Mouse (Mus musculus): ENCODE data around the gene C1qtnf1.
A peak's percentile ranks its signal among the peaks of the same experiment; 100 is the strongest.

The C1qtnf1 gene

GRCm38 (mm10) chr11:118410479-118410878, 17.5 kb upstream of the C1qtnf1 start:
- DNase-seq (ENCODE audit: low read depth, low spot score), result no peak

- no peak for DNase-seq (ENCODE audit: low read depth, low spot score)
These were observed 16.7 kb upstream of the C1qtnf1 start for GRCm38 (mm10) chr11:118411271-118411670.

GRCm38 (mm10) chr11:118412601-118413000, 15.4 kb upstream of the C1qtnf1 start:
- no peak for DNase-seq (ENCODE audit: low read depth, low spot score)

- DNase-seq (ENCODE audit: low read depth, low spot score), result no peak
These were observed 14.9 kb upstream of the C1qtnf1 start for GRCm38 (mm10) chr11:118413055-118413454.

- DNase-seq (ENCODE audit: low read depth, low spot score), result no peak
These were observed 13.7 kb upstream of the C1qtnf1 start for GRCm38 (mm10) chr11:118414270-118414669.

- no peak for DNase-seq (ENCODE audit: low read depth, low spot score)
These were observed 12.4 kb upstream of the C1qtnf1 start for GRCm38 (mm10) chr11:118415630-118416029.

- DNase-seq (ENCODE audit: low read depth, low spot score), result no peak
These were observed 12.0 kb upstream of the C1qtnf1 start for GRCm38 (mm10) chr11:118416046-118416445.

- DNase-seq (ENCODE audit: low read depth, low spot score), result no peak
These were observed 10.5 kb upstream of the C1qtnf1 start for GRCm38 (mm10) chr11:118417496-118417895.

GRCm38 (mm10) chr11:118418442-118418833, 9.6 kb upstream of the C1qtnf1 start:
- DNase-seq (ENCODE audit: low read depth, low spot score), result no peak

- peak; percentile 98 for DNase-seq (ENCODE audit: low read depth, low spot score)
These were observed 9.0 kb upstream of the C1qtnf1 start, which contains the start of gene Cant1 for GRCm38 (mm10) chr11:118418834-118419504. TSS of gene Cant1 (minus strand) at chr11:118419086.

- DNase-seq (ENCODE audit: low read depth, low spot score), result no peak
These were observed 7.7 kb upstream of the C1qtnf1 start for GRCm38 (mm10) chr11:118420261-118420660.

GRCm38 (mm10) chr11:118423266-118423971, 4.6 kb upstream of the C1qtnf1 start:
- peak; percentile 83 for DNase-seq (ENCODE audit: low read depth, low spot score)

GRCm38 (mm10) chr11:118424621-118425335, 3.2 kb upstream of the C1qtnf1 start:
- no peak for DNase-seq (ENCODE audit: low read depth, low spot score)

- DNase-seq (ENCODE audit: low read depth, low spot score), result no peak
These were observed 1.2 kb upstream of the C1qtnf1 start for GRCm38 (mm10) chr11:118426765-118427164.

- no peak for DNase-seq (ENCODE audit: low read depth, low spot score)
These were observed 680 bp upstream of the C1qtnf1 start for GRCm38 (mm10) chr11:118427266-118427779.

- DNase-seq (ENCODE audit: low read depth, low spot score), result no peak
These were observed 461 bp downstream of the C1qtnf1 start for GRCm38 (mm10) chr11:118428460-118428868.

- DNase-seq (ENCODE audit: low read depth, low spot score), result no peak
These were observed 1.1 kb downstream of the C1qtnf1 start for GRCm38 (mm10) chr11:118428944-118429709.

- no peak for DNase-seq (ENCODE audit: low read depth, low spot score)
These were observed 2.4 kb downstream of the C1qtnf1 start for GRCm38 (mm10) chr11:118430291-118430885.

GRCm38 (mm10) chr11:118431100-118431948, 3.3 kb downstream of the C1qtnf1 start:
- no peak for DNase-seq (ENCODE audit: low read depth, low spot score)

- no peak for DNase-seq (ENCODE audit: low read depth, low spot score)
These were observed 5.4 kb downstream of the C1qtnf1 start for GRCm38 (mm10) chr11:118433398-118433868.

Measured in mesoderm, embryonic 11.5 days (tissue).